Mouse (Mus musculus) erythroid progenitor cell, adult 5-6 weeks (primary cell): ENCODE data around the gene Smim9. TPM values are rescaled to one million over a fixed set of nuclear protein-coding genes. Genes with fewer than 3 reads are reported as not detected.

ENCODE experiments used
- total RNA-seq, 2 experiments: library from RNA; stranded (forward) in 1 of 2; stranded (reverse) in 1 of 2; fragments of 150-400 nt in 1 of 2; fragments of 186-747, 209-891 nt in 1 of 2; gene quantifications; 2 replicates each; pipeline versions ENCODE4 v1.2.3 to v1.2.4; 2015 to 2017; ENCODE audit warnings: low replicate concordance in 2 of 2

Gene Smim9
- total RNA-seq, 2 experiments from 2014 or later: not detected

Other genes with a start within 250 kb of the Smim9 start
- 8.0 and 14.8 TPM in 2 replicates for gene Gab3, start 78.3 kb downstream of the Smim9 start, total RNA-seq (2015; ENCODE audit: low replicate concordance)
- gene Gab3, start 78.3 kb downstream of the Smim9 start, total RNA-seq (2017; ENCODE audit: low replicate concordance): 10.7 and 20.9 TPM in 2 replicates
- 33.5 and 54.5 TPM in 2 replicates for gene Dkc1, start 67.9 kb downstream of the Smim9 start, total RNA-seq (2015; ENCODE audit: low replicate concordance)
- gene Dkc1, start 67.9 kb downstream of the Smim9 start, total RNA-seq (2017; ENCODE audit: low replicate concordance): 53.9 and 107 TPM in 2 replicates
- 160 and 233 TPM in 2 replicates for gene Mpp1, start 32.8 kb downstream of the Smim9 start, total RNA-seq (2015; ENCODE audit: low replicate concordance)
- gene Mpp1, start 32.8 kb downstream of the Smim9 start, total RNA-seq (2017; ENCODE audit: low replicate concordance): 150 and 345 TPM in 2 replicates
- gene Fundc2, start 218.6 kb upstream of the Smim9 start, total RNA-seq (2015; ENCODE audit: low replicate concordance): 26.8 and 30.3 TPM in 2 replicates
- 33.5 and 39.8 TPM in 2 replicates for gene Fundc2, start 218.6 kb upstream of the Smim9 start, total RNA-seq (2017; ENCODE audit: low replicate concordance)
- 6.3 and 6.8 TPM in 2 replicates for gene F8, start 218.8 kb upstream of the Smim9 start, total RNA-seq (2015; ENCODE audit: low replicate concordance)
- gene F8, start 218.8 kb upstream of the Smim9 start, total RNA-seq (2017; ENCODE audit: low replicate concordance): 4.0 and 8.5 TPM in 2 replicates